Mouse (Mus musculus): Measurements from ENCODE around the gene Olfr1279. TPM values are rescaled to one million over a fixed set of nuclear protein-coding genes. Genes with fewer than 3 reads are reported as not detected.

Gene Olfr1279
- polyA plus RNA-seq (2012; rRNA removed): not detected in 2 replicates

DNA sequence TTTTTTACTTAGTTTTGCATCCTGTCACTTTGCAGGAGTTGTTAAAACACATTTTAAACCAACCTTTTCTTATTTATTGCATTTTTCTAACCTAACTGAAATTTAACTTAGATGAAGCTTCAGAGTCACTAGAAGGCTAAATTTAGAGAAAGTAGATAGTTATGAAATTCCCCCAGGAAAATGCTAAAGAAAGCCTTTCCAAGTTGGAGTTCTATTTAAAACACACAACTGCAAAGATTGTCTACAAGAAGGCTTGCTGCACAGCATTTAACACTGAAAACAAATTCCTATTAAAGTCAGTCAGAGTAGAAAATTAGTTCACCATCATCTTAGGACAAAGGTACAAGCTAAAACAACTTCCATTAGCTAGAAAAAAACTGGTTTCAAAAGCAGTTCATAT, at the start of gene Olfr1279:
Gene Olfr1279, plus strand, starts transcription at position 262 of the 400 bp plus-strand sequence.

DNA sequence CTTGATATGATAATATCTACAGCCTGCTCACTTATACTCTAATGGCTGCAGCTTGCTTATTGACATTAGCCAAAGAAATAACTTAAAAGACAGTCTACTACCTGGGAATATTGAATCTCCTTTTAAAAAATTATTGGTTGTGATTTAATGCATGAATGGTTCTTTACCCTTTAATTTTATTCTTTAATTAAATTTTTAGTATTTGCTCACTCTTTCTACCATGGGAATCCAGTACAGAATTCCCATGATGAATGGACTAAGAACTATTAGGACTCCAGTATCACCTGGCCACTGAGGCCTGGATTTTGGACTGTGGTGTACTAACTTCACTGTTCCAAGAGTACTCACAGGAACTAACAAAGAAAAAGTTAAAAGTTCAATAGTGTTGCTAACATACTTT, 46.2 kb upstream of the Olfr1279 start, which contains the start of gene Olfr1276:
Gene Olfr1276, plus strand, starts transcription at position 301 of the 400 bp plus-strand sequence.

GRCm38 (mm10) chr2:111274006-111274405, 26.4 kb upstream of the Olfr1279 start, which contains the start of gene Olfr1277:
Olfr1277 (minus strand) TSS chr2:111274106.

GRCm38 (mm10) chr2:111289836-111290235, 10.6 kb upstream of the Olfr1279 start, which contains the start of gene Olfr1278:
Olfr1278 (plus strand) TSS chr2:111290136.

DNA sequence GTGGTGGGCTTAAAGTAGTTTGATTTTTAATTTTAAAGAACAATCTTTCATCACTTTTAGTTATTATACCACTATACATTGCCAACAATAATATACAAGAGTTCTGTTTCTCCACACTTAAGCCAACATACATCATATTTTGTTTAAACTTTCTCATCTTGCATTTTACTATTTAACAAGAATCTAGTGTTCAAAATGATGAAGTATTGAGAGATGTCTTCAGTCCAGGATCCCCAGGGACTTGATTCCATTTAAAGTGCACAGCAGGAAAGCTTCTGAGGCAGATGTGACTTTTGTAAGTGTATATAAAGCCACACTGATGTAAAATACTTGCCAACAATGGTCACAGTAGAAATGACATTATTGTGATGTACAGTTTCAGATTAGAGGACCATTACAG, 13.3 kb downstream of the Olfr1279 start, which contains the start of gene Olfr1280:
Gene Olfr1280, plus strand, starts transcription at position 301 of the 400 bp plus-strand sequence.

GRCm38 (mm10) chr2:111326220-111326619, 25.8 kb downstream of the Olfr1279 start, which contains the start of gene Olfr1281:
Olfr1281 (plus strand) TSS chr2:111326520.

GRCm38 (mm10) chr2:111335976-111336375, 35.5 kb downstream of the Olfr1279 start, which contains the start of gene Olfr1282:
Olfr1282 (minus strand) TSS chr2:111336076.

Other genes with a start within 250 kb of the Olfr1279 start
- not detected in 2 replicates for gene Gm13941, start 194.7 kb upstream of the Olfr1279 start, polyA plus RNA-seq (2012; rRNA removed)
- gene Gm15130, start 147.7 kb upstream of the Olfr1279 start, polyA plus RNA-seq (2012; rRNA removed): not detected in 2 replicates
- not detected in 2 replicates for gene 4930430A15Rik, start 71.0 kb upstream of the Olfr1279 start, polyA plus RNA-seq (2012; rRNA removed)
- gene Olfr1275, start 65.3 kb upstream of the Olfr1279 start, polyA plus RNA-seq (2012; rRNA removed): not detected in 2 replicates
- gene Olfr1276, start 46.1 kb upstream of the Olfr1279 start, polyA plus RNA-seq (2012; rRNA removed): not detected in 2 replicates
- gene Olfr1277, start 26.5 kb upstream of the Olfr1279 start, polyA plus RNA-seq (2012; rRNA removed): not detected in 2 replicates
- gene Olfr1278, start 10.5 kb upstream of the Olfr1279 start, polyA plus RNA-seq (2012; rRNA removed): not detected in 2 replicates
- not detected in 2 replicates for gene Olfr1280, start 13.4 kb downstream of the Olfr1279 start, polyA plus RNA-seq (2012; rRNA removed)
- not detected in 2 replicates for gene Olfr1281, start 25.9 kb downstream of the Olfr1279 start, polyA plus RNA-seq (2012; rRNA removed)
- gene Olfr1282, start 35.4 kb downstream of the Olfr1279 start, polyA plus RNA-seq (2012; rRNA removed): not detected in 2 replicates
- not detected in 2 replicates for gene Olfr1283, start 66.2 kb downstream of the Olfr1279 start, polyA plus RNA-seq (2012; rRNA removed)
- gene Olfr1284, start 74.9 kb downstream of the Olfr1279 start, polyA plus RNA-seq (2012; rRNA removed): not detected in 2 replicates
- not detected in 2 replicates for gene Olfr1286, start 122.5 kb downstream of the Olfr1279 start, polyA plus RNA-seq (2012; rRNA removed)
- not detected in 2 replicates for gene Olfr1287, start 148.5 kb downstream of the Olfr1279 start, polyA plus RNA-seq (2012; rRNA removed)
- gene Olfr1288, start 173.5 kb downstream of the Olfr1279 start, polyA plus RNA-seq (2012; rRNA removed): not detected in 2 replicates
- gene Olfr1289, start 180.2 kb downstream of the Olfr1279 start, polyA plus RNA-seq (2012; rRNA removed): not detected in 2 replicates
- gene Olfr1290, start 193.2 kb downstream of the Olfr1279 start, polyA plus RNA-seq (2012; rRNA removed): not detected in 2 replicates
- gene Olfr1291-ps1, start 196.5 kb downstream of the Olfr1279 start, polyA plus RNA-seq (2012; rRNA removed): not detected in 2 replicates
- not detected in 2 replicates for gene Olfr1293-ps, start 224.6 kb downstream of the Olfr1279 start, polyA plus RNA-seq (2012; rRNA removed)
- gene Olfr1294, start 239.7 kb downstream of the Olfr1279 start, polyA plus RNA-seq (2012; rRNA removed): not detected in 2 replicates